Mouse (Mus musculus) forebrain, embryonic 14.5 days (tissue): ENCODE data around the gene Fzr1. TPM values are rescaled to one million over a fixed set of nuclear protein-coding genes. Genes with fewer than 3 reads are reported as not detected.

Experiments used
- ATAC-seq: fragments of 200-750 bp; cut with Nextera tagmentation; 2 replicates; pipeline ENCODE4 v1.8.0; 2017; ENCODE audit warnings: mild to moderate bottlenecking, moderate library complexity
- DNase-seq: peaks from one replicate; pipeline ENCODE4 v3.0.0-alpha.2; 2015; ENCODE audit warnings: low spot score
- H3K27ac ChIP-seq: fragments of 300-500 bp; sonication (generic); 2 replicates; pipeline ENCODE4 v1.5.1; 2014; ENCODE audit warnings: low read depth, mild to moderate bottlenecking, control low read depth, low read length, moderate library complexity
- H3K27me3 ChIP-seq: fragments of 300-500 bp; sonication (generic); replicated peaks from 2 replicates; pipeline ENCODE4 v1.6.1; 2014; ENCODE audit warnings: low read length, control low read depth, mixed read lengths; ENCODE audit not compliant: control insufficient read depth, insufficient read depth
- H3K36me3 ChIP-seq: fragments of 300-500 bp; sonication (generic); 2 replicates; pipeline ENCODE4 v1.6.1; 2014; ENCODE audit warnings: low read length, control low read depth; ENCODE audit not compliant: control insufficient read depth, insufficient read depth
- H3K4me1 ChIP-seq: fragments of 300-500 bp; sonication (generic); 2 replicates; pipeline ENCODE4 v1.6.1; 2014; ENCODE audit warnings: antibody characterized with exemption, low read length, control low read depth; ENCODE audit not compliant: control insufficient read depth, insufficient read depth
- H3K4me2 ChIP-seq: fragments of 300-500 bp; sonication (generic); 2 replicates; pipeline ENCODE4 v1.6.1; 2014; ENCODE audit warnings: mild to moderate bottlenecking, control low read depth, low read length
- H3K4me3 ChIP-seq: fragments of 300-500 bp; sonication (generic); 2 replicates; pipeline ENCODE4 v1.5.1; 2014; ENCODE audit warnings: low read depth, low read length, control low read depth
- H3K9ac ChIP-seq: fragments of 300-500 bp; sonication (generic); 2 replicates; pipeline ENCODE4 v1.6.1; 2014; ENCODE audit warnings: mild to moderate bottlenecking, low read length, control low read depth, moderate library complexity
- H3K9me3 ChIP-seq: fragments of 300-500 bp; sonication (generic); replicated peaks from 2 replicates; pipeline ENCODE4 v1.6.1; 2016; ENCODE audit warnings: low read length, control low read depth, mixed read lengths; ENCODE audit not compliant: control insufficient read depth
- WGBS: fragments of 180-500 bp; shearing (Covaris S2); extraction: QIAGEN DNeasy Blood & Tissue Kit; methylation state at CpG from one replicate; pipeline ENCODE4 v1.1.7; 2014; 5-methylcytosine and 5-hydroxymethylcytosine counted together
- polyA plus RNA-seq: library from polyadenylated mRNA; unstranded; fragments of >200 nt; fragmentation: Nextera tagmentation; extraction: Ambion mirVana; gene quantifications from 2 replicates; pipeline ENCODE4 v1.2.1, GENCODE M21; 2014

The Fzr1 gene
- polyA plus RNA-seq, 1 experiment from 2014 or later: 101 TPM

- H3K27ac ChIP-seq: peak within 1 kb of the TSS; percentile 33; the same call in 1 of the 2 replicates
- no peaks in the 10 kb centered on the region; the same call in 1 of the 2 replicates for H3K27me3 ChIP-seq
- ATAC-seq (peak; percentile 96), DNase-seq (peak; percentile 99)
- H3K4me2 ChIP-seq: peak within 1 kb of the TSS; percentile 92
- under 1% methylated on average over 54 of the region's 54 CpGs for WGBS
- H3K9me3 ChIP-seq: no peaks in the 10 kb centered on the region
- H3K36me3 ChIP-seq: peaks cover 10% of the 10 kb centered on the region
- peaks cover 15% of the 10 kb centered on the region for H3K4me1 ChIP-seq
- H3K4me3 ChIP-seq: peak within 1 kb of the TSS; percentile 72
- H3K9ac ChIP-seq: peak within 1 kb of the TSS; percentile 79
Measured at GRCm38 (mm10) chr10:81350351-81351063, 27.8 kb downstream of the Fzr1 start, which contains the start of gene Hmg20b. Gene Hmg20b, minus strand, starts transcription at chr10:81350480.

GRCm38 (mm10) chr10:81349961-81350350 lies 28.4 kb downstream of the Fzr1 start:
- peak overlapping the region; percentile 72 for H3K4me3 ChIP-seq
- H3K36me3 ChIP-seq: peaks cover 10% of the 10 kb centered on the region
- H3K27ac ChIP-seq: no peak overlapping the region
- no peak for DNase-seq
- H3K27me3 ChIP-seq: peaks cover 3% of the 10 kb centered on the region; the same call in 1 of the 2 replicates
- peak overlapping the region; percentile 79 for H3K9ac ChIP-seq
- under 1% methylated on average over 28 of the region's 29 CpGs for WGBS
- H3K4me2 ChIP-seq: peak overlapping the region; percentile 92
- peak; percentile 25 for ATAC-seq
- H3K4me1 ChIP-seq: peaks cover 15% of the 10 kb centered on the region
- no peaks in the 10 kb centered on the region for H3K9me3 ChIP-seq

GRCm38 (mm10) chr10:81349146-81349545 lies 29.2 kb downstream of the Fzr1 start:
- Histone ChIP-seq H3K27me3 (peaks cover 7% of the 10 kb centered on the region; the same call in 1 of the 2 replicates), H3K9ac (peak overlapping the region; percentile 79), H3K4me1 (peaks cover 15% of the 10 kb centered on the region), H3K9me3 (no peaks in the 10 kb centered on the region), H3K36me3 (peaks cover 10% of the 10 kb centered on the region), H3K27ac (no peak overlapping the region), H3K4me2 (peak overlapping the region; percentile 92), H3K4me3 (peak overlapping the region; percentile 72)
- DNase-seq (no peak), ATAC-seq (no peak)
- WGBS: 4% methylated on average over 12 of the region's 12 CpGs

DNA sequence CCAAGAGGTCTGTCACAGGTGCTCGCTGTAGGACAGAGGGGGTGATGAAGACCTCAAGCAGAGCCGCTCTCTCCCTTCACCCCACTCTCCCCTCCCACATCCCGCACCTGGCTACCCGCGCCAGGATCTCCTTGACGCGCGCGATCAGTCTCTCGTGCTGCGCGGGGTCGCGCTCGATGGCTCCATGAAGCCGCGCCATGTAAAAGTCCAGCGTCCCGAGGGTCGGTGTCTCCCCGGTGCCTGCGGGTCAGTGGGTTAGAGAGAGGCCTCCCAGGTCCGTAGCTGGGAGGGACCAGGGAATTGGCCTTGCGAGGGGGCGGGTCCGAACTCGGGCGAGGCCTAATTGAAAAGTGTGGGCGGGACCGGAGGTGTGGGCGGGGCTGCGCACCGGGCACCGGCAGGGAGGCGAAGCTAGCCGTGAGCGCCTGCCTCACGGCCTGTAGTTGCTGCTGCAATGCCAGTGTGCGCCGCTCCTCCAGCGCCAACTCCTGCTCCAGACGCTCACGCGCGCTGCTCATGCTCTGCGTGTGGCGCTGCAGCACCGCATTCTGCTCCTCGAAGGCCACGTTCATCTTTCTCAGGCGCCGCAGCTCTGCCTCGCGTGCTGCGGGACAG lies 31.8 kb downstream of the Fzr1 start:
- H3K36me3 ChIP-seq: peaks cover 10% of the 10 kb centered on the region
- 4% methylated on average over 55 of the region's 55 CpGs for WGBS
- H3K4me2 ChIP-seq: peak overlapping the region; percentile 48
- H3K27me3 ChIP-seq: peaks cover 31% of the 10 kb centered on the region
- no peak overlapping the region for H3K27ac ChIP-seq
- DNase-seq (peak; percentile 78), ATAC-seq (no peak)
- peaks cover 15% of the 10 kb centered on the region for H3K4me1 ChIP-seq
- peak overlapping the region; percentile 37 for H3K9ac ChIP-seq
- no peaks in the 10 kb centered on the region for H3K9me3 ChIP-seq
- H3K4me3 ChIP-seq: peak overlapping the region; percentile 13; the same call in 1 of the 2 replicates

DNA sequence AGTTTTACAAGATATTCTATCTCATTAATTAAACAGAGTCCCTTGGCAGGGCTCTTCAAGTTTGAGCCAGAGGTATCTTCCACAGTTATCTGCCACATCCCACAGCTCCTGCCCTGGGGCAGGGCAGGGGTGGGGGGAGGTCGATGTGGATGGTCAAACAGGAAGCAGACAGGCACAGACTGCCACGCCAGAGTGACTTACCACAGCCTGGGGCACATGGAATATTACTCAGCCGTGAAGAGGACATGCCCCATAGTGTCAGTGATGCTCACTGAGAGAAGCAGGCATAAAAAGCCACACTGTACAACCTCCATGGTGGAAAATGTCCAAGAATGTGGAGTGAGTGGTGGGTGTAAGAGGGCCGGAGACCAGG lies 33.2 kb downstream of the Fzr1 start:
- H3K27me3 ChIP-seq: peaks cover 38% of the 10 kb centered on the region
- H3K4me3 ChIP-seq: no peak overlapping the region
- H3K27ac ChIP-seq: no peak overlapping the region
- H3K9ac ChIP-seq: no peak overlapping the region
- 89% methylated on average over 4 of the region's 4 CpGs for WGBS
- no peaks in the 10 kb centered on the region for H3K9me3 ChIP-seq
- peaks cover 15% of the 10 kb centered on the region for H3K4me1 ChIP-seq
- DNase-seq (no peak), ATAC-seq (no peak)
- H3K4me2 ChIP-seq: no peak overlapping the region
- H3K36me3 ChIP-seq: peaks cover 10% of the 10 kb centered on the region

DNA sequence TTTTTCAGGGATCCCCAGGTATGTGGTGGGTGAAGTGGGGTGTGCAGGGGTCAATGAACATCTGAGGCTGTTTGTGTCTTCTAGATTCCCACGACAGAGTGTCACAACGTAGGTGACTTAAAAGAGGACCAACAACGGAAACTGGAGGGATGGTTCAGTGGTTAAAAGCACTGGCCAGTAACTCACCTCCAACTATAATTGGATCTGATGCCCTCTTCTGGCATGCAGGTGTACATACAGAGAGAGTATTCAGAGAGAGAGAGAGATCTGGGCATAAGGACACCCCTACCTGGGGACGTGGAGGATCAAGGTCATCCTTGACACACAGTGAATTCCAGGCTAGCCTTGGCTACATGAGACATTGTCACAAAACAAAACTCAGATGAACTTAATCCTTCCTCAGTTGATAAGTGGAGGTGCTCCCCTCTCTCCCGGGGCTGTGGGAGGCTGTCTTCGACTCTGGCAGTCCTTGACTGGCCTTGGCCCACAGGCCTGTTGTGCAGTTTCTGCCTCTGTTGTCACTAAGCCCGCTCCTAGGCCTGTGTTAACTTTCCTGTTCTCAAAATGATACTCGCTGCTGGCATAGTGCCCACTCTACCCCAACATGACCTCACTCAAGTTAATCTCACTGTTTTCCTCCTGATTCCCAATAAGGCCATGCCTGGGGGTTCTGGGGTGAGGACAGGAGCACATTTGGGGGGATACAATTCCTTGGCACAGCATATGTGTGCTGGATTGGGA lies 33.7 kb downstream of the Fzr1 start:
- peaks cover 38% of the 10 kb centered on the region for H3K27me3 ChIP-seq
- peaks cover 12% of the 10 kb centered on the region for H3K4me1 ChIP-seq
- no peak for DNase-seq
- H3K9ac ChIP-seq: no peak overlapping the region
- ATAC-seq: no peak
- H3K27ac ChIP-seq: no peak overlapping the region
- H3K9me3 ChIP-seq: no peaks in the 10 kb centered on the region
- H3K4me3 ChIP-seq: no peak overlapping the region
- H3K4me2 ChIP-seq: no peak overlapping the region
- 52% methylated on average over 8 of the region's 8 CpGs for WGBS
- peaks cover 10% of the 10 kb centered on the region for H3K36me3 ChIP-seq

- H3K9me3 ChIP-seq: no peaks in the 10 kb centered on the region
- H3K27me3 ChIP-seq: peaks cover 38% of the 10 kb centered on the region
- H3K4me2 ChIP-seq: peak within 1 kb of the TSS; percentile 58
- DNase-seq (no peak), ATAC-seq (no peak)
- peak within 1 kb of the TSS; percentile 33 for H3K4me3 ChIP-seq
- H3K27ac ChIP-seq: no peak within 1 kb of the TSS
- WGBS: 4% methylated on average over 48 of the region's 67 CpGs
- peaks cover 6% of the 10 kb centered on the region for H3K36me3 ChIP-seq
- H3K4me1 ChIP-seq: peaks cover 8% of the 10 kb centered on the region; the same call in 1 of the 2 replicates
- H3K9ac ChIP-seq: peak within 1 kb of the TSS; percentile 59
Measured at GRCm38 (mm10) chr10:81342686-81343505, 35.4 kb downstream of the Fzr1 start, which contains the start of gene Gipc3. Gene Gipc3, minus strand, starts transcription at chr10:81343266.

- ATAC-seq: no peak
- no peaks in the 10 kb centered on the region for H3K36me3 ChIP-seq
- no peak overlapping the region for H3K4me3 ChIP-seq
- peaks cover under 1% of the 10 kb centered on the region; the same call in 1 of the 2 replicates for H3K4me1 ChIP-seq
- WGBS: 37% methylated on average over 16 of the region's 16 CpGs
- H3K4me2 ChIP-seq: no peak overlapping the region
- no peak overlapping the region for H3K27ac ChIP-seq
- H3K9ac ChIP-seq: no peak overlapping the region
- peak; percentile 52 for DNase-seq
- peaks cover 38% of the 10 kb centered on the region for H3K27me3 ChIP-seq
- no peaks in the 10 kb centered on the region for H3K9me3 ChIP-seq
Measured at GRCm38 (mm10) chr10:81341333-81341949, 36.9 kb downstream of the Fzr1 start.
